Mouse (Mus musculus) embryo, embryonic 9.5 days (tissue): ENCODE data around the gene Ctnna2.
A peak's percentile ranks its signal among the peaks of the same experiment; 100 is the strongest.

Experiments used
- DNase-seq: peaks from one replicate; pipeline ENCODE4 v3.0.0-alpha.2; 2017; ENCODE audit errors: extremely low spot score

Gene Ctnna2

GRCm38 (mm10) chr6:77979241-77979961, at the start of gene Ctnna2:
Ctnna2 (minus strand) TSS chr6:77979699.
- DNase-seq, result peak; percentile 93

GRCm38 (mm10) chr6:77980137-77981052, 896 bp upstream of the Ctnna2 start:
- DNase-seq, result peak; percentile 28

GRCm38 (mm10) chr6:77978476-77979240, 841 bp downstream of the Ctnna2 start:
- DNase-seq, result no peak

- DNase-seq, result no peak
Observed at GRCm38 (mm10) chr6:77970545-77971242, 8.8 kb downstream of the Ctnna2 start.

- DNase-seq, result no peak
Observed at GRCm38 (mm10) chr6:77969774-77970173, 9.7 kb downstream of the Ctnna2 start.

GRCm38 (mm10) chr6:77962011-77962410, 17.5 kb downstream of the Ctnna2 start:
- DNase-seq, result peak; percentile 8

GRCm38 (mm10) chr6:77951276-77951675, 28.2 kb downstream of the Ctnna2 start:
- DNase-seq, result no peak

GRCm38 (mm10) chr6:77950690-77951089, 28.8 kb downstream of the Ctnna2 start:
- DNase-seq, result no peak

- DNase-seq, result no peak
Observed at GRCm38 (mm10) chr6:77929375-77929774, 50.1 kb downstream of the Ctnna2 start.

GRCm38 (mm10) chr6:77873150-77873549, 106.3 kb downstream of the Ctnna2 start:
- no peak for DNase-seq

GRCm38 (mm10) chr6:77869313-77869712, 110.2 kb downstream of the Ctnna2 start:
- DNase-seq, result no peak

GRCm38 (mm10) chr6:77868119-77868518, 111.4 kb downstream of the Ctnna2 start:
- peak; percentile 18 for DNase-seq

GRCm38 (mm10) chr6:77863379-77863778, 116.1 kb downstream of the Ctnna2 start:
- DNase-seq, result no peak

GRCm38 (mm10) chr6:77862781-77863180, 116.7 kb downstream of the Ctnna2 start:
- no peak for DNase-seq

GRCm38 (mm10) chr6:77849438-77849837, 130.1 kb downstream of the Ctnna2 start:
- DNase-seq, result no peak

GRCm38 (mm10) chr6:77848796-77849195, 130.7 kb downstream of the Ctnna2 start:
- DNase-seq, result no peak

GRCm38 (mm10) chr6:77847651-77848050, 131.8 kb downstream of the Ctnna2 start:
- no peak for DNase-seq

- no peak for DNase-seq
Observed at GRCm38 (mm10) chr6:77839076-77839475, 140.4 kb downstream of the Ctnna2 start.

- DNase-seq, result no peak
Observed at GRCm38 (mm10) chr6:77838653-77839052, 140.8 kb downstream of the Ctnna2 start.

GRCm38 (mm10) chr6:77837543-77837942, 142.0 kb downstream of the Ctnna2 start:
- no peak for DNase-seq

- DNase-seq, result no peak
Observed at GRCm38 (mm10) chr6:77834680-77835079, 144.8 kb downstream of the Ctnna2 start.
